Mouse (Mus musculus) brown adipose tissue, adult 24 weeks (tissue): ENCODE measurements around the gene Top2b. TPM values are rescaled to one million over a fixed set of nuclear protein-coding genes. Genes with fewer than 3 reads are reported as not detected.

Source experiments
- H3K27ac ChIP-seq: fragments of 200-500 bp; replicated peaks from 2 replicates; pipeline ENCODE4 v1.5.1; 2012; ENCODE audit warnings: low read depth, mild to moderate bottlenecking, low read length
- H3K4me1 ChIP-seq: fragments of 200-500 bp; 2 replicates; pipeline ENCODE4 v1.6.1; 2012; ENCODE audit warnings: low read length, mixed read lengths; ENCODE audit not compliant: control insufficient read depth, insufficient read depth, insufficient read length
- H3K4me3 ChIP-seq: fragments of 200-500 bp; 2 replicates; pipeline ENCODE4 v1.5.1; 2012; ENCODE audit warnings: low read depth, mild to moderate bottlenecking, low read length, moderate library complexity; ENCODE audit not compliant: insufficient read depth
- polyA plus RNA-seq: library from polyadenylated mRNA; stranded (reverse); fragments of >200 nt; gene quantifications from 2 replicates; pipeline ENCODE4 v1.2.4, GENCODE M21; 2012; ENCODE audit not compliant: missing spikeins, insufficient read depth, insufficient read length

Gene Top2b
- 60.6 and 61.1 TPM in 2 replicates for polyA plus RNA-seq

DNA sequence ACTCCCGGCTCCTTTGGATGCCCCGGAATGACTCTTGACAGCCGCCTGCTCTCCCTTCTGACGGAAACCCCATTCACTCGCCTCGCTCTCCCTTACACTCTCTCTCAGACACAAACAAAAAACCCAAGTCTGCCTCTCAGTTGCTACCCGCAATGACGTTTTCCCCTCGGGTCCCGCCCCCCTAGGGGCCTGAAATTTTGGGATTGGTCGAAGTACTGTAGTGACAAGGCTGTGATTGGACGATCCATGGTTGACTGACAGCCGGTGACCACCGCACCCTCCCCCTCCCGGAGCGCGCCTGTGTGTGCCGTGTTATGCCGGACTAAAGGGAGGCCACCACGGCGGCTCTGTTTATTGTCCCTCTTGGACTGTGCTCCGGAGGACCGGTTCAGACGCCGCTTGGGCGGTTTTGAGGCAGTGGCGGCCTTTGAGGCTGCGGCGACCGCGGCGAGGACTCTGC is at the start of gene Top2b:
TSS of gene Top2b (plus strand) at position 302 of the 460 bp plus-strand sequence.
- Histone ChIP-seq H3K4me1 (peaks cover 3% of the 10 kb centered on the region; the same call in 1 of the 2 replicates), H3K4me3 (peak within 1 kb of the TSS; percentile 85), H3K27ac (peak within 1 kb of the TSS; percentile 92)

DNA sequence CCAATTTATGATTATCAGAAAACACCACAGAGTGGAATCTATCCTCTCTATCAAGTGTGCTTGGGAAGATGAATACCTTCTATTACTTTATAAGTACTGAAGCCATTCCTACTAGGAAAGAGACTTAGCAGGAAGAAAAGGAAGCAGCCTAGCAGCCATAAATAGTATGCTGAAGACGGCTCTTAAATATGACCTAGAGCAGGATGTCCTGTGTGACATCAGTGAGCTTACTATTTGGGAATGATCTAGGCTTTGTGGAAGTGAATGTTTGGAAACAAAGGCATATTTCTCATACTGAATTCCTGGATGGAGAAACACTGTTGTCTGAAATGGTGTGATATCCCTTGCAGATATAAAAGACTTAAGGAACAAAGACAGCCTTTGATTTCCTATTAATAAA is 48.3 kb upstream of the Top2b start:
- Histone ChIP-seq H3K4me1 (peaks cover 10% of the 10 kb centered on the region), H3K27ac (peak overlapping the region; percentile 91), H3K4me3 (no peak overlapping the region)

DNA sequence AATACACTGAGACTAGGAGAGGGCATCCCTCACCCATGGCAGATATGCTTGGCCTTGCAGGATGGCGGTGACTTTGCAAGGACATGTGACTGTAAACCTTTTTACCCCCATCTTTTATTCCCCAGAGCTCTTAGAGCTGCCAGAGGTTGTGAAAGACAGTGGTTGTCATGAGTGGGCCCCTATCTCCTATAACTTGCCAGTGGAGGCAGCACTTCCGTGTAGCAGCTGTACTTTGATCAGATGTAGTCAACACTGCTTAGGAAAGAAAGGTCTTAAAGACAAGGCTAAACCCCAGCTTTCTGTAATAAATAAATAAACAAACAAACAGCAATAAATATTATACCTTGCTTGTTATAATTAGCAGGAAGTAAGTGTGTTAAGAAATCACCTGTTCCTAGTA is 45.2 kb upstream of the Top2b start:
- H3K4me1 ChIP-seq = peaks cover 5% of the 10 kb centered on the region; the same call in 1 of the 2 replicates
- no peak overlapping the region for H3K27ac ChIP-seq
- no peak overlapping the region for H3K4me3 ChIP-seq

DNA sequence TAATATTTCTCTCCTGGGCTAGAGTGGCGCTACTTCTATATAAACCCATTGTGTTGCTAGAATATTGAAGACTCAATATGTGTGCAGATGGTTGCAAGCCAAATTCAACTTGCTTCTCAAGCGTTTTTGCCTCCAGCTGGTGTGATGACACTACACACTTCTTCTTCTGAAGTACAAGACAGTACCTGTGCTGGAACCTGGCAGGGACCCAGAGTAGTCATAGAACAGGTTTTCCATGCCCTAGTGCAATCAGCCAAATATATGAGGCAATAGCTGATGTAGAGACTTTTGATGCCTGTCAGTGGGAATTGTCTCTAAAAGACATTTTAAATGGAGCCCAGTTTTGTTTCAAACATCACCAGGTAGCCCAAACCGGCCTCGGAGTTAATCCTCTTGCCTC is 40.6 kb upstream of the Top2b start:
- no peak overlapping the region for H3K4me3 ChIP-seq
- peaks cover 7% of the 10 kb centered on the region; the same call in 1 of the 2 replicates for H3K4me1 ChIP-seq
- no peak overlapping the region for H3K27ac ChIP-seq

DNA sequence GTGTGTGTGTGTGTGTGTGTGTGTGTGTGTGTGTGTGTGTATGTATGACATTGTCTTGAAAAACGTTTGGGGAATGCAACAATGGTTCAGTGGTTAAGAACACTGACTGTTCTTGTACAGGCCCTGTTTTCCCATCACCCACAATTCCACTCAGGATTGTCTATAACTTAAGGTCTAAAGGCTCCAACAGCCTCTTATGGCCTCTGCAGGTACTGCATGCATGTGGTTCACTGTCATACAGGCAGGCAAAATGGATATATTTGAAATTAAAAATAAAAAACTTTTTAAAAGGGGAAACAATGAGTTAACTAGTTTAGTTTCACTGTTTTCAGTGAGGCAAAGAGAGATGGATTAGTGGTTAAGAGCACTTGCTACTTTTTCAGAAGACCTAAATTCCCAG is 39.8 kb upstream of the Top2b start:
- H3K27ac ChIP-seq = no peak overlapping the region
- peaks cover 7% of the 10 kb centered on the region; the same call in 1 of the 2 replicates for H3K4me1 ChIP-seq
- no peak overlapping the region for H3K4me3 ChIP-seq

DNA sequence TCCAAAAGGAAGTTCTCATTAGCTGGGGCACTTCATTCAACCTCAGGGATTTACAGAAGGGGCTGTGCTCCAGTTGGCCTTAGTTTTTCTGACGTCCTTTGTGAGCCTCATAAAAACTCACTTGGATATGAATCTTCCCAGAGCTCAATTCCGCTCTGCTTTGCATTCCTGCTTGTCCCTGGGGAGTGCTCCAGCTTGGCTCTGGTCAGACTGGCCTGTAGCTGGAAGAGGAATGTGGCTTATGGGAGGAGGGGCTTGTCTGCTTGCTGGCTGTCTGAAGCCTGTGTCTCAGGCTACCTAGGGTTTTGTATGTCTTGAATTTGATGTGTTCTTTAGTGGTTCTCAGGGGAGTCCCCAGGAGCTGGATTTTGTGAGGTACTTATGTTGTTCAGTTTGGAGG is 36.4 kb upstream of the Top2b start:
- peaks cover 7% of the 10 kb centered on the region; the same call in 1 of the 2 replicates for H3K4me1 ChIP-seq
- no peak overlapping the region for H3K4me3 ChIP-seq
- H3K27ac ChIP-seq = peak overlapping the region; percentile 35

DNA sequence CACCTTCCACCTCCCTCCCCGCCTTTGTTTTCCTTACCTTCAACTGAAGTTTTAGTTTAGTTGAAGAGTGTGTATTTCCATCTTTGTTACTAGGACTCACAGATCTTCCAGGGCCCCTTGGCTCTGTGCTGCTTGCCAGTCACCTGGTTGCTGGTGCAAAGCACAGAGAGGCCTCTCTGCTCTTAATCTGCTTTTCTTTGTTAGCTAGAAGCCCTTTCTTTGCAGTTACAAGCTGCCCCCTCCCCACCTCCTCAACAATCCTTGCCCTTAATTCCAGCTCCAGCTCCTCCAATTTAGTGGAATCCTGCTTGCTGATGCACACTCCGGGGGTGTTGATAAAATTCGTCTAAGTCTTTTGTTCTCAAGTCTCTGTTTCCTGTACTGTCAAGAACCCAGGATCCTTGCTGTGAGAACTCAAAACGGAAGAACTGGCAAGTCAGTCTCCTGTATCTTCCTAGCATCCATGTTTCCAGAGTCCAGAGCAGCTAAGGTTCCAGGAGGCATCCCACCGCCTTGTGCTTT is 36.0 kb upstream of the Top2b start:
- Histone ChIP-seq H3K4me1 (peaks cover 7% of the 10 kb centered on the region; the same call in 1 of the 2 replicates), H3K4me3 (no peak overlapping the region), H3K27ac (peak overlapping the region; percentile 35)

DNA sequence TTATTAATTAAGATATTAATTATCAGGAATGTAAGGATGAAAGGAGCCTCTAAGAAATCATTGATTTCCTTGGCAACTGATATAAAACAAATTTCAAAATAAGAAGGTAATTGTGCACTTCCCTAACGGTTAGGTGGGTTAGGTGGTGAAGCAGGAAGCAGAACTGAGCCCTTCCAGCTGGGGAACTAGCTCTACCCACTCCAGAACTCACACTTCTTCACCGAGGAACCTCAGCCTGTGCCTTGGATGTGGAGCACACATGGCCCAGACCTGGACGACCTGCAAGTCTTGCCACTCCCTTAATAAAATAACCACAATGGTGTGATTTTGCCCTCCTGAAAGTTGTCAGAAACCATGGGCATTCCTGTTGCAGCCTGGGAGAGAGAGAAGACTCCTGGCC is 35.2 kb upstream of the Top2b start:
- H3K4me1 ChIP-seq = peaks cover 7% of the 10 kb centered on the region; the same call in 1 of the 2 replicates
- no peak overlapping the region for H3K27ac ChIP-seq
- no peak overlapping the region for H3K4me3 ChIP-seq

DNA sequence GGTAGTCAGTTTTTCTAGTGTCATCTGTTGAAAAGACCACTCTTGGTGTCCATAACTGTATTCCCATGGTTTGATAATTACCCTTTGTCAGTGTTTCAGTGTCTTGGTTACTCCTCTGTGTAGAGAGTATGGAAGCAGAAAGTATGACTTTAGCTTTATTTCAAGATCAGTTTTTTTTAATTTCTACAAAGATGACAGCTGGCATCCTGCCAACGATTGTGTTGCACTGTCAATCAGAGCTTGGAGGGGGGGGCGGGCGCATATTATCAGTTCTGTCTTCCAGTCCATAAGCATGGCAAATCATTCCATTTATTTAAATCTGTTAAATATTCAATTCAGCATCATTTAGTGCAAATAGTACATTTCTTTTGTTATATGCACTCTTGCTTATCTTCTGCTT is 30.7 kb upstream of the Top2b start:
- Histone ChIP-seq H3K4me3 (no peak overlapping the region), H3K27ac (no peak overlapping the region), H3K4me1 (no peaks in the 10 kb centered on the region; the same call in 1 of the 2 replicates)

DNA sequence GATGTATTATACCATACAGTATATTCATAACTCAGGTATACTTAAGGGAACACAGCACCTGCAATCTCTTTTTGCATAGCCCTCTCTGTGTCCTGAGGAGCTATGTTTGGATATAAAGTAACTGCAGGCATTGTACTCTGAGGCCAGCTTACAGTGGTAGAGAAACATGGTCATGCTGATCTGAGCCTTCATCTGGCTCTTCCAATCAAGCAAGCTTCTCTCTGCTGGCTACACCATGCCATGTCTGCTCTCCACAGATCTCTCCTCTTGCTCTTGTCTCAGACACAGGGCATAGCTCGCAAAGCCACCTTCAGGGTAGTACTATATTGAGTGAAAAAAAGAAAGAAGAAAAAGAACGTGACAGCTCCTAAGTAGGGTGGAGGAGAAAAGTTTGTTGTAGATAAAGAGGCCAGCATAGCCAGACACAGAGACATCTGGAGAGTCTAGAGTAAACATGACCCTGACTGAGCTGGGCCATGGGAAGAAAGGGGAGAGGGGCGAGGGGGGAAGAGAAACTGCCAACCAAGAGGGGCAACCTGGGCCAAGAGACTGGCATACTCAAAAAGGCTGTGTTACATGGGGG is 29.1 kb upstream of the Top2b start:
- Histone ChIP-seq H3K4me3 (no peak overlapping the region), H3K4me1 (no peaks in the 10 kb centered on the region; the same call in 1 of the 2 replicates), H3K27ac (no peak overlapping the region)

DNA sequence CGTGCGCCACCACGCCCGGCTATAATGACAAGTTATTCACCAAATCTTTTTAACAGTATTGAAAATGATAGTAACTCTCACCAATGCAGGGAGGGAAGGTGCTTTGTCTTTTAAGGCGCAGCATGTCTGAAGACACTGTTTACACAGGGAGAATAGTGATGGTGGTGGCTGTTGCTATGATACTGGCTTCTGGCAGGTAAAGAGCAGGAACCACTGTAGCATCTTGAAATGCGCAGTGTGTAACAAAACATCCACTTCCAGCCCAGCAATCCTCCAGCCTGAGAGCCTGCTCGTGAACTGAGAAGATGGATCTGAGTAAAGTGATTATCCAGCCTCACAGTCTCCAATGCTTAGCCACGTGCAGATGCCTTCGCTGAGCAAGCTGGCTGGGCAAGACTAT is 17.5 kb upstream of the Top2b start:
- H3K4me3 ChIP-seq = no peak overlapping the region
- H3K27ac ChIP-seq = no peak overlapping the region
- no peaks in the 10 kb centered on the region for H3K4me1 ChIP-seq

DNA sequence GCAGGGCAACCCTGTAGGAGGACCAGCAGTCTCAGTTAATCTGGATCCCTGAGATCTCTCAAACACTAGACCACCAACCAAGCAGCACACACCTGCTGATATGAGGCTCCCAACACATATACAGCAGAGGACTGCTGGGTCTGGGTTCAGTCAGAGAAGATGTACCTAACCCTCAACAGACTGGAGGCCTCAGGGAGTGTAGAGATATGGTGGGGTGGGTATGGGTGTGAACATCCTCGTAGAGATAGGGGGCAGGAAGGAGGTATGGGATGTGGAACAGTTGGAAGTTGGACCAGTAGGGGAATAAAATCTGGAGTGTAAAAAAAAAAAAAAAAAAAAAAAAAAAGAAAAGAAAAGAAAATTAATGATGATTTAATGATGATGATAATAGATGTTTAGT is 5.3 kb upstream of the Top2b start:
- H3K4me3 ChIP-seq = no peak overlapping the region
- no peak overlapping the region for H3K27ac ChIP-seq

DNA sequence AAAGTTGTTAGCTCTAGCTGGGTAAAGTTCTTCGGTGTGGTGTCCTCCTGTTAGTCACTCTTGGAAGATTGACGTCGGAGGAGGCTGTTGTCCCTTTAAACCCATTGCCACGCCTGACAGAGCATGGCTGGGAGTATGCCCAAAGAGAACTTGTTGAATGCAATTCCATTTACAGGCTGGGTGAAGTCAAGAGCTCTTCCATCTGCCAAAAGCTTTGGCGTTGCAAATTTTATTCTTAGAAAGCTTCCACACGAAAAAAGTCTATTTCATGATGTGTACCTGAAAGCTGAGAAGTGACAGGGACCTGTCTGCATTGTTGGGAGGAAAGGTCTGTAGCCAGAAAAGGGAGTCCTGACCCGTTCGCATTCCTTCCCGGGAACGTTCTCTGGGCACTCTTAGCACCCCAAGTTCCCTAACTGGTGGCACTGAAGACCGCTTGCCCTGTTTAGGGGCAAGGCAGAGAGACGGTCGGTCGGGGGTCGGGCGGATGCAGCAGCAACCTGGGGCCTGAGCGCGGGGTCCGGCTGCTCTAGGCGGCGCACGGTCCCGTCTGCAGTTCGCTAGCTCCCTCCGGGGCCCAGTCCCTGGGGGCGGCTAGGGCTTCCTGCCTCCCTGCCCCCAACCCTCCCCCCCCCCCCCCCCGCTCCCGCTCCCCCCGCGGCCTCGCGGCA is 683 bp upstream of the Top2b start:
- Histone ChIP-seq H3K4me3 (peak overlapping the region; percentile 72), H3K4me1 (peaks cover 3% of the 10 kb centered on the region; the same call in 1 of the 2 replicates), H3K27ac (peak overlapping the region; percentile 83)

More for the DNA sequence above, 5.3 kb upstream of the Top2b start:
- no peaks in the 10 kb centered on the region for H3K4me1 ChIP-seq

DNA sequence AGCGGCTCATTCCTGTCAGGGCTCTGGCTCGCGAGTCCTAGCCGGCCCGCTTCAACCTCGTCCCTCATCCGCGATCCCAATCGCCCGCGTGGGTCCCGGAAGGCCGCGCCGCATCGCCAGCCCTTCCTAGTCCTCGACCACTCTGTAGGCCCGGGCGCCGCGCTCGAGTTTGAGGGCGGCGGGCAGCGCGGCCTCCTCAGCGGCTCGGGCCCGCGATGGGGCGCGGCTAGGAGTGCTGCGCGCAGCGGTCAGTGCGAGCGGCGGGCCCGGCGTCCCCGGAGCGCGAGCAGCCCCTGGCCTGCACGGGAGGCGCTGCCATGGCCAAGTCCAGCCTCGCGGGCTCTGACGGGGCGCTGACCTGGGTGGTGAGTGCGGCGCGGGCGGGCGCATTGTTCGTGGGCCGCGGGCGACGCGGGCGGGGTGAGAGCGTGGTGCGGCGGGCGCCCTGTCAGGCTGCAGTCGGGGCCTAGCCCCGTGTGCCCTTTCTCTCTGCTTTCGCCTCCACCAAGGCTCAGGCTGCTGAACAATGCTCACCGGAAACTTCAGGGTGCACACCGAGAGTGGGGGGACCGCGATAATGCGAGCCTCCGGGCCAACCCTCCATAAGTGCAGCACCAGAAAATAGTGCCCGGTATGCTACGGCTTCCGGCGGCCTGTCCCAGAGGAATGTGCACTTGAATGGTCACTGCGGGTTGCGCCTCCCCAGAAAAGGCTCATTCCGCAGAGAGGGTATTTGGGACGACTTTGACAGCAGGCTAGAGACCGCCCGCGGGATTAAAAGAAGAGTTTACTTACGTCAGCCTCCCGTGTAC is 589 bp downstream of the Top2b start:
- peak overlapping the region; percentile 85 for H3K4me3 ChIP-seq

More for the DNA sequence above, 589 bp downstream of the Top2b start:
- Histone ChIP-seq H3K27ac (peak overlapping the region; percentile 92), H3K4me1 (peaks cover 3% of the 10 kb centered on the region; the same call in 1 of the 2 replicates)
